Mouse (Mus musculus) right cerebral cortex, postnatal 36 days (tissue): Measurements from ENCODE around the gene Gmeb2.

Source experiments
- DNase-seq, 2 experiments: peaks; one replicate each; pipeline ENCODE4 v3.0.0; 2022; ENCODE audit warnings: low spot score in 2 of 2, mixed read lengths in 1 of 2

Gmeb2 gene

GRCm38 (mm10) chr2:181287958-181288350 is at the start of gene Gmeb2:
TSS of gene Gmeb2 (minus strand) at chr2:181288035.
- peak; percentile 91 to 92 for DNase-seq

GRCm38 (mm10) chr2:181334023-181334422 is 46.2 kb upstream of the Gmeb2 start:
- peak; percentile 58 to 61 for DNase-seq

- no peak for DNase-seq
Measured at GRCm38 (mm10) chr2:181332542-181332941, 44.7 kb upstream of the Gmeb2 start.

- no peak for DNase-seq
Measured at GRCm38 (mm10) chr2:181326098-181326497, 38.3 kb upstream of the Gmeb2 start.

- no peak for DNase-seq
Measured at GRCm38 (mm10) chr2:181322136-181322535, 34.3 kb upstream of the Gmeb2 start.

- no peak for DNase-seq
Measured at GRCm38 (mm10) chr2:181320103-181320499, 32.3 kb upstream of the Gmeb2 start.

GRCm38 (mm10) chr2:181319248-181320102 is 31.6 kb upstream of the Gmeb2 start, which contains the start of gene Rtel1:
TSS of gene Rtel1 (plus strand) at chr2:181319739.
- peak; percentile 68 to 74 for DNase-seq

GRCm38 (mm10) chr2:181314080-181314810 is 26.4 kb upstream of the Gmeb2 start, which contains the start of gene Stmn3:
TSS of gene Stmn3 (minus strand) at chr2:181314500.
- DNase-seq = peak; percentile 40 to 59

- DNase-seq = peak in 1 of 2 experiments; percentile 23
Measured at GRCm38 (mm10) chr2:181313344-181314079, 25.7 kb upstream of the Gmeb2 start.

- DNase-seq = no peak
Measured at GRCm38 (mm10) chr2:181313006-181313343, 25.1 kb upstream of the Gmeb2 start.

- no peak for DNase-seq
Measured at GRCm38 (mm10) chr2:181312435-181312834, 24.6 kb upstream of the Gmeb2 start.

GRCm38 (mm10) chr2:181307144-181307804 is 19.4 kb upstream of the Gmeb2 start:
- DNase-seq = peak; percentile 52 to 61

- no peak for DNase-seq
Measured at GRCm38 (mm10) chr2:181304944-181305343, 17.1 kb upstream of the Gmeb2 start.

- DNase-seq = no peak
Measured at GRCm38 (mm10) chr2:181302041-181302440, 14.2 kb upstream of the Gmeb2 start.

- DNase-seq = no peak
Measured at GRCm38 (mm10) chr2:181290937-181291336, 3.1 kb upstream of the Gmeb2 start.

GRCm38 (mm10) chr2:181288691-181289090 is 856 bp upstream of the Gmeb2 start:
- no peak for DNase-seq

GRCm38 (mm10) chr2:181287338-181287957 is 387 bp downstream of the Gmeb2 start:
- DNase-seq = peak; percentile 59 to 66

GRCm38 (mm10) chr2:181286629-181287337 is 1.1 kb downstream of the Gmeb2 start:
- no peak for DNase-seq

GRCm38 (mm10) chr2:181279968-181280367 is 7.9 kb downstream of the Gmeb2 start:
- DNase-seq = no peak

- DNase-seq = no peak
Measured at GRCm38 (mm10) chr2:181277866-181278265, 10.0 kb downstream of the Gmeb2 start.
